8 mouse cellular contexts compared by ENCODE assay signal in genomic region chr11:69418481-69419442, GRCm38 (mm10). TPM values are rescaled to one million over a fixed set of nuclear protein-coding genes. Genes with fewer than 3 reads are reported as not detected.
DNase-seq lines count a peak whose midpoint lies in the region; ATAC-seq lines count a peak whose summit lies in the region.

No protein-coding gene starts in this region.

- H3K36me3 ChIP-seq in embryonic facial prominence, embryonic 10.5 days (replicated peaks) = peaks cover 3% of the 10 kb centered on the region
- H3K36me3 ChIP-seq in intestine, embryonic 16.5 days (ENCODE audit: control insufficient read depth, insufficient read depth, low read length) = no peaks in the 10 kb centered on the region
- H3K36me3 ChIP-seq in midbrain, embryonic 10.5 days = no peaks in the 10 kb centered on the region

- H3K27me3 ChIP-seq in embryonic facial prominence, embryonic 10.5 days (replicated peaks; ENCODE audit: low read depth, poor library complexity, severe bottlenecking) = peaks cover 34% of the 10 kb centered on the region
- H3K27me3 ChIP-seq in intestine, embryonic 16.5 days (replicated peaks; ENCODE audit: control insufficient read depth, insufficient read depth, low read length) = peaks cover 6% of the 10 kb centered on the region; the same call in 1 of the 2 replicates
- H3K27me3 ChIP-seq in midbrain, embryonic 10.5 days (ENCODE audit: low read depth, poor library complexity, severe bottlenecking) = peaks cover 38% of the 10 kb centered on the region

- no peaks in the 10 kb centered on the region for H3K9me3 ChIP-seq in embryonic facial prominence, embryonic 10.5 days
- no peaks in the 10 kb centered on the region for H3K9me3 ChIP-seq in intestine, embryonic 16.5 days (ENCODE audit: control insufficient read depth, low read length)
- no peaks in the 10 kb centered on the region for H3K9me3 ChIP-seq in midbrain, embryonic 10.5 days (replicated peaks)

- peak; percentile 95 for DNase-seq in adrenal gland, adult 8-10 months
- DNase-seq in embryonic facial prominence, embryonic 10.5 days (ENCODE audit: low spot score) = peak; percentile 99
- DNase-seq in gastrocnemius, postnatal 4 days (ENCODE audit: low spot score in 2 of 2) = peak; percentile 83 to 88
- peak; percentile 92 to 93 for DNase-seq in left cerebral cortex, postnatal 36 days (ENCODE audit: low spot score in 2 of 2)
- peak; percentile 97 for DNase-seq in midbrain, embryonic 10.5 days (ENCODE audit: low spot score)
- DNase-seq in right cerebral cortex, postnatal 36 days (ENCODE audit: low spot score in 2 of 2) = peak; percentile 91 to 95
- DNase-seq in yolk sac, embryonic 10.5 days (ENCODE audit: low spot score) = peak; percentile 99

- H3K4me2 ChIP-seq in intestine, embryonic 16.5 days (ENCODE audit: low read depth, low read length) = peak overlapping the region; percentile 97

- peak overlapping the region; percentile 99 for H3K27ac ChIP-seq in embryonic facial prominence, embryonic 10.5 days (replicated peaks)
- peak overlapping the region; percentile 98 for H3K27ac ChIP-seq in intestine, embryonic 16.5 days (ENCODE audit: low read length)
- peak overlapping the region; percentile 99 for H3K27ac ChIP-seq in midbrain, embryonic 10.5 days (replicated peaks)

- peak overlapping the region; percentile 93 for H3K4me3 ChIP-seq in embryonic facial prominence, embryonic 10.5 days
- peak overlapping the region; percentile 65 for H3K4me3 ChIP-seq in intestine, embryonic 16.5 days (ENCODE audit: low read length)
- H3K4me3 ChIP-seq in midbrain, embryonic 10.5 days = peak overlapping the region; percentile 93

- WGBS in embryonic facial prominence, embryonic 10.5 days = under 1% methylated on average over 45 of the region's 45 CpGs
- WGBS in intestine, embryonic 16.5 days = under 1% methylated on average over 45 of the region's 45 CpGs
- WGBS in midbrain, embryonic 10.5 days = under 1% methylated on average over 45 of the region's 45 CpGs

- H3K9ac ChIP-seq in intestine, embryonic 16.5 days (ENCODE audit: low read depth, low read length) = peak overlapping the region; percentile 75

- intact Hi-C loops in left cerebral cortex, postnatal 36 days (cut with DNase I) = loop anchor here (1.0 to 10.0 kb wide), 2 partner anchors 8 to 324 kb away; partner anchors contain the start of gene Per1

- ATAC-seq in intestine, embryonic 16.5 days = peak; percentile 82

- H3K4me1 ChIP-seq in embryonic facial prominence, embryonic 10.5 days = peaks cover 79% of the 10 kb centered on the region
- H3K4me1 ChIP-seq in intestine, embryonic 16.5 days (ENCODE audit: control insufficient read depth, insufficient read depth, low read length) = peaks cover 35% of the 10 kb centered on the region
- peaks cover 81% of the 10 kb centered on the region for H3K4me1 ChIP-seq in midbrain, embryonic 10.5 days

RNA-seq across cellular contexts. Expression of gene Kdm6b, which starts 5.3 kb away (rescaled TPM):
- 10 to 100 TPM; 20.4 to 44.2 (median 35.1) TPM for total RNA-seq in adrenal gland, adult 8-10 months (2022)
- 39.8 and 39.9 TPM in 2 replicates for polyA plus RNA-seq in embryonic facial prominence, embryonic 10.5 days (2016; fragmentation: Nextera tagmentation; extraction: Ambion mirVana)
- 10 to 100 TPM; 51.2 to 59.4 TPM for total RNA-seq in gastrocnemius, postnatal 4 days (2021)
- 17.6 and 18.8 TPM in 2 replicates for polyA plus RNA-seq in intestine, embryonic 16.5 days (2015; fragmentation: Nextera tagmentation; extraction: Ambion mirVana)
- total RNA-seq in left cerebral cortex, postnatal 36 days (2021) = 10 to 100 TPM; 19.9 to 23.9 TPM
- 31.8 and 37.1 TPM in 2 replicates for polyA plus RNA-seq in midbrain, embryonic 10.5 days (2016; fragmentation: Nextera tagmentation; extraction: Ambion mirVana)

RNA-seq across cellular contexts. Expression of gene Tmem88, which starts 20.7 kb away (rescaled TPM):
- 10 to 100 TPM in 2 of 4 experiments, 1 to 10 TPM in 2; 6.3 to 16.0 (median 10.4) TPM for total RNA-seq in adrenal gland, adult 8-10 months (2022)
- polyA plus RNA-seq in embryonic facial prominence, embryonic 10.5 days (2016; fragmentation: Nextera tagmentation; extraction: Ambion mirVana) = 19.8 and 23.1 TPM in 2 replicates
- total RNA-seq in gastrocnemius, postnatal 4 days (2021) = 10 to 100 TPM; 16.9 to 17.4 TPM
- polyA plus RNA-seq in intestine, embryonic 16.5 days (2015; fragmentation: Nextera tagmentation; extraction: Ambion mirVana) = 30.8 and 31.0 TPM in 2 replicates
- total RNA-seq in left cerebral cortex, postnatal 36 days (2021) = 1 to 10 TPM; 2.9 to 4.7 TPM
- 16.9 and 21.4 TPM in 2 replicates for polyA plus RNA-seq in midbrain, embryonic 10.5 days (2016; fragmentation: Nextera tagmentation; extraction: Ambion mirVana)

RNA-seq across cellular contexts. Expression of gene Cyb5d1, which starts 23.3 kb away (rescaled TPM):
- 10 to 100 TPM; 53.9 to 65.7 (median 60.5) TPM for total RNA-seq in adrenal gland, adult 8-10 months (2022)
- 49.3 and 50.2 TPM in 2 replicates for polyA plus RNA-seq in embryonic facial prominence, embryonic 10.5 days (2016; fragmentation: Nextera tagmentation; extraction: Ambion mirVana)
- 10 to 100 TPM; 21.1 to 26.4 TPM for total RNA-seq in gastrocnemius, postnatal 4 days (2021)
- polyA plus RNA-seq in intestine, embryonic 16.5 days (2015; fragmentation: Nextera tagmentation; extraction: Ambion mirVana) = 22.6 and 24.0 TPM in 2 replicates
- total RNA-seq in left cerebral cortex, postnatal 36 days (2021) = 10 to 100 TPM; 36.4 to 43.1 TPM
- 50.4 and 57.3 TPM in 2 replicates for polyA plus RNA-seq in midbrain, embryonic 10.5 days (2016; fragmentation: Nextera tagmentation; extraction: Ambion mirVana)

RNA-seq across cellular contexts. Expression of gene Naa38, which starts 23.5 kb away (rescaled TPM):
- total RNA-seq in adrenal gland, adult 8-10 months (2022) = 100 to 1,000 TPM; 138 to 160 (median 154) TPM
- polyA plus RNA-seq in embryonic facial prominence, embryonic 10.5 days (2016; fragmentation: Nextera tagmentation; extraction: Ambion mirVana) = 136 and 137 TPM in 2 replicates
- 10 to 100 TPM; 63.8 to 76.3 TPM for total RNA-seq in gastrocnemius, postnatal 4 days (2021)
- 168 and 170 TPM in 2 replicates for polyA plus RNA-seq in intestine, embryonic 16.5 days (2015; fragmentation: Nextera tagmentation; extraction: Ambion mirVana)
- 100 to 1,000 TPM in 1 of 2 experiments, 10 to 100 TPM in 1; 97.9 to 108 TPM for total RNA-seq in left cerebral cortex, postnatal 36 days (2021)
- 145 and 146 TPM in 2 replicates for polyA plus RNA-seq in midbrain, embryonic 10.5 days (2016; fragmentation: Nextera tagmentation; extraction: Ambion mirVana)

RNA-seq across cellular contexts. Expression of gene Chd3, which starts 49.6 kb away (rescaled TPM):
- 100 to 1,000 TPM in 2 of 4 experiments, 10 to 100 TPM in 2; 89.8 to 169 (median 115) TPM for total RNA-seq in adrenal gland, adult 8-10 months (2022)
- polyA plus RNA-seq in embryonic facial prominence, embryonic 10.5 days (2016; fragmentation: Nextera tagmentation; extraction: Ambion mirVana) = 46.2 and 55.9 TPM in 2 replicates
- total RNA-seq in gastrocnemius, postnatal 4 days (2021) = 10 to 100 TPM; 73.0 to 80.8 TPM
- 33.4 and 35.5 TPM in 2 replicates for polyA plus RNA-seq in intestine, embryonic 16.5 days (2015; fragmentation: Nextera tagmentation; extraction: Ambion mirVana)
- total RNA-seq in left cerebral cortex, postnatal 36 days (2021) = 100 to 1,000 TPM; 421 to 443 TPM
- 41.7 and 50.6 TPM in 2 replicates for polyA plus RNA-seq in midbrain, embryonic 10.5 days (2016; fragmentation: Nextera tagmentation; extraction: Ambion mirVana)

Comparison
In these comparisons a context has a peak if more than half of its experiments do, and no peak if none do; other contexts are left out.
1. Peak in every context shown above with its lines: DNase-seq, ATAC-seq, H3K4me3 ChIP-seq and H3K27ac ChIP-seq.